Mouse (Mus musculus) layer of hippocampus, postnatal 14 days (tissue): ENCODE data around the gene Slc40a1. TPM values are rescaled to one million over a fixed set of nuclear protein-coding genes. Genes with fewer than 3 reads are reported as not detected.

Source experiments
- DNase-seq, 2 experiments: peaks; one replicate each; pipeline ENCODE4 v3.0.0; 2021 to 2022; ENCODE audit warnings: low spot score in 2 of 2, mixed read lengths in 1 of 2
- total RNA-seq, 2 experiments: library from RNA; stranded (reverse); gene quantifications; 2 replicates each; pipeline ENCODE4 v1.2.3; 2021

Gene Slc40a1
- total RNA-seq, 2 experiments from 2014 or later, result 14.9 to 15.9 TPM

DNA sequence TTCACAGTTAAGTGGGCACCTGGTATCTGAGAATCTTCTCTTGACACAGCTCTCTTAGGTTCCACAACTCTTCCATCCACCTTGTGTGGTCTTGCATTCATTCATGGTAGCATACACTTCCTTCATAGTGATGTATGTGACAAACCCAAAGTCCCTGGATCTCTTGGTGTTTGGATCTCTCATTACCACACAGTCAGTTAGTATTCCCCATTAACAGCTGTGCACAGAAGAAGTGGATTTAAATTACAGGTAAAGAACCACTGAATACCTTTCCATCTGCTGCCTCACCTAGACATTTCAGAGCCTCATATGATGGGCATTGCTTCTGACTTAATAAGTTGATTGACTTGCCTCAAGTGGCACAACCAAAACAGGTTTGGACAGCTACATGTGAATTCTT is 36.1 kb downstream of the Slc40a1 start, which contains the start of gene Gm5269:
Gene Gm5269, minus strand, starts transcription at position 101 of the 400 bp plus-strand sequence.
- DNase-seq, result no peak

DNA sequence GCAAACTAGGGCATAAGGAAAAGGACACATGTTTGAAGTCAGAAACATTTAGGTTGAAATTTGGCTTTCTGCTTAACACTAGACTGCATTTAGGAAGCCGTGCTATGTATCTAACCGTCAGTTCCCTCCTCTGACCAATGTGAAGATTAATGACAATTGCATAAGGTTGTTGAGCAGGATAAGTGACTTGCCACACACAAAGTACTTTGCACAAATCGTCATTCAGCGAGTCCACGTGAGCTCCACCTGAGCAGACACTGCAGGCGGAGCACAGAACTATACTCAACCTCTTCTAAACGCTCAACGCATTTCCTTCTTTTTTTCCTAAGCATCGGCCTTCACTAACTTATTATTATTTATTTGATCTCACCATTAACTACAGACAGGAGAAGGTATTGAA is 39.5 kb downstream of the Slc40a1 start:
- DNase-seq, result no peak

- no peak for DNase-seq
These were observed 42.9 kb downstream of the Slc40a1 start for GRCm38 (mm10) chr1:45883378-45883777.

- no peak for DNase-seq
These were observed 44.2 kb downstream of the Slc40a1 start for GRCm38 (mm10) chr1:45882076-45882475.

- no peak for DNase-seq
These were observed 45.0 kb downstream of the Slc40a1 start for GRCm38 (mm10) chr1:45881228-45881832.

DNA sequence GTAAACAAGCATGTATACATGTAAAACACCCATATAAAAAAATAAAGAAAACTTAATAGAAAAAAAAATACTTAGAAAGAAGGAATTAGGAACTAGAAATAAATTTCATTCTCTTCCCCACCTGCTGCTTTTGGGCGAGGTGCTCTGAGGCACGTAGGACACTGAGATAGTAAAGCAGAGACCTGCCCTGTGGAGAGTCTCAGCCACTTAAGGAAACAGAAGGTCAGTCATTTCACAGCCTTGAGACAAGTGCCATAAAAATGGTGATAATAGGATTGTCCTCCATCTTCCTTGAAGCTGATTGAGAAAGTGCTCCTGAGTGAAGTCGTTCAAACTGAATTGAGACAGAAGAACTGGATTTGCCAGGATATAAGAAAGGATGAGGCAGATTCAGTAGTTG is 48.9 kb downstream of the Slc40a1 start:
- no peak for DNase-seq

DNA sequence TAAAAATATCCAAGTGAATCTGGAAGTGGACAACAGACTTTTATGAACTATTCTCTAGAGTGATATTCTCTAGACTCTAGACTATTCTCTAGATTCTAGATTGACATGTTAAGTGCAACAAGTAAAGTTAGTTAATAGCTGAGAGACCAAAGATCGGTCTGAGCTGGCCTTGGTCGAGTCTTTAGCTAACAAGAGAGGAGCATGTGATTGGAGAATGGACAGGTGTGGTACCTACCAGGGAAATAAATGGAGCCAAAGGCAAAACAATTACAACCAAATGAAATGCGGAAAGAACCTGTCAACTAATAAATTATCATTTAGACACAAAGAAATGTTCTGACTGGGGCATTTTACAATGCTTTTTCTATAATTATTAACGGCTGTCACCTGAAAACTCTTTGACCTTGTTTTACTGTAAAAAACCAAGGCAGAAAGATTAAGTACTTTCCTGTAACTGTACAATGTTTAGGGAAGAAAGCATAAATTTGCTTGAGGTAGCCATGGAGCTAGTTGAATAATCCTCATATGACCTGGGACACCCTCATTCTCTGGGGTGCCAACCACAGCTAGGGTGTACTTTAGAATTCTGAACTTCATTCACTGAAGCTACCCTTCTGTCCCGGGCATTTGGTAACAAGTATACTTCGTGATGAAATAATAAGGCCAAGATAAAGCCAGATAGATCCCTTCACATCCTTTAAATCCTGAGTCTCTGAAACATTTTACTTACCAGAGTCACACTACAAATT is 49.7 kb downstream of the Slc40a1 start:
- DNase-seq, result no peak

DNA sequence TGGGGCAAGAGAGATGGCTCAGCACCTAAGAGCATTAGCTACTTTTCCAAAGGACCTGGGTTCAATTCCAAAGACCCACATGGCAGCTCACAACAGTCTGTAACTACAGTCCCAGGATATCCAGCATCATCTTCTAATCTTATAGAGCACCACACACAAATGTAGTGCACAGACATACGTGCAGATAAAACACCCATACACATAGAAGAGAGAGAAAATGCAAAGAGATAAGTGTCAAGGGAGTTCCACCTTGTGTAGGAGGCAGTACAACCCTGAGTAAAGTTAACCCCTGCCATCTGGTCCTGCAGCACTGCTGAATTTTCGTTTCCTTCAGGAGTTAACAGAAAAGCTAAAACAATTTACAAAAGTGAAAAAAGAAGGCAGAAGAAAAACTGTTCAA is 50.7 kb downstream of the Slc40a1 start:
- DNase-seq, result no peak

DNA sequence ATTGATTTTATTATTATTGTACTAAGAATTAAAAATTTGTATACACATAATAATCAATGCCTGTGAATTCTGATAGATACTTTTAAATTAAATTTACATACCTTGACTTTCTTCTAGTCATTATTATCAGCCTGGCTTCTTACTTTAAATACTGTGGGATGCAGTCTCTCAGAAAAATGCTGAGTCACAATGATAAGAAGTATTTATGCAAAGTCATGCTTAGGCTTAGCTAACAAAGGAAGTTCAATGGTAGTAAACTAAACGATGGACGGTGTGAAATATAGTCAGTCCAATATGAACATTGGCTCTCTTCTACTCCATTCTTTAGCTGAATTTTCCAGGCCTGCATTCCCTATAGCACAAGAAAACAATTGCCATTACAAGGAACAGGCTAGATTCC is 53.1 kb downstream of the Slc40a1 start:
- DNase-seq, result no peak

DNA sequence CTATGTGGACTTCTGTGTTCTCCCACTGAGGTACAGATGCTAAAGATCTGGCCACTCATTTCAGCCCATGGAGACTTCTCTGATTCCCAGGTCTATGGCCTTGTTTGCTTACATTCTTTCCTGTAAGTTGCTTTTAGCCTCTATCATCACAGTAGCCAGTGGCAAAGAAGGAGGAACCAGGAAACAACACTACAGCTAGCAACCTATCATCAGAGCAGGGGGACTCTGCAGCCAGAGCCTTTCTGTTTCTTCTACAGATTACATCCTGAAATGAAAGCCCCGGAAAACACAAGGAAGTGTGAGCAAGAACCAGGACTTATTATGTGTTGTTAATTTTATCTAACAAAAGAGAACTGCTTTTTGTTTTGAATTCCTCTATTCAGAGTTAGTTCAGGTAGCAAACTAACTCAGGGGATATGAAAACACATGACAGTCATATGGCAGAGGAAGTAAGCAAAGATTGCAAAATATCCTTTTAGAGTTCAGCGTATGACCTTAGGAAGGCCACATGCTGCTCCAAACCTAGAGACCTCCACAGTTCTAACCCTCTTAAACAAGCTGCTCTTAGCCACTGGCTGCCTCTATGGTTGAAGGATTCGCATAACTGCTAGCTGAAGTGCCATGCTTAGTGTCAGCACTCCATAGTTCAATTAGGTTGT is 57.7 kb downstream of the Slc40a1 start:
- no peak for DNase-seq

GRCm38 (mm10) chr1:45868050-45868449 is 58.3 kb downstream of the Slc40a1 start:
- no peak for DNase-seq

GRCm38 (mm10) chr1:45866288-45867018 is 59.9 kb downstream of the Slc40a1 start:
- DNase-seq, result no peak

GRCm38 (mm10) chr1:45865727-45866126 is 60.6 kb downstream of the Slc40a1 start:
- no peak for DNase-seq

DNA sequence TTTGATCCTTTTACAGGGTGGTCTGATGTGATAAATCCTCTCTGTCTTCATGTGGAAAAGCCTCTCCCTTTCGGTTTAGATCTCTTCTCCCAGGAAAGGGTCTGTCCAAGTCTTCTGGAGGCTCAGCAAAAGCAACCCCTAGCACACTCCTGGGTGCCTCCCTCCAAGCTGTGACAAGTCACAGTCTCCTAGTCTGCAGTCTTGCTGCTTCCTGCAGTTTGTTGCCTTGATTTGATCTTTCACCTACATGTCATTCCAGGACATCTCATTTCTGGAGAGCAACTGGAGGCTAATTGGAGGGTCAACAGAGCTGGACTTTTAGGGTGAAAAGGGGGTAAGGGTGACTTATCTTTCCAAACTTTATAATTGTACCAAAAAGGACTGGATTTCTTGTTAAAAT is 61.0 kb downstream of the Slc40a1 start:
- DNase-seq, result no peak

DNA sequence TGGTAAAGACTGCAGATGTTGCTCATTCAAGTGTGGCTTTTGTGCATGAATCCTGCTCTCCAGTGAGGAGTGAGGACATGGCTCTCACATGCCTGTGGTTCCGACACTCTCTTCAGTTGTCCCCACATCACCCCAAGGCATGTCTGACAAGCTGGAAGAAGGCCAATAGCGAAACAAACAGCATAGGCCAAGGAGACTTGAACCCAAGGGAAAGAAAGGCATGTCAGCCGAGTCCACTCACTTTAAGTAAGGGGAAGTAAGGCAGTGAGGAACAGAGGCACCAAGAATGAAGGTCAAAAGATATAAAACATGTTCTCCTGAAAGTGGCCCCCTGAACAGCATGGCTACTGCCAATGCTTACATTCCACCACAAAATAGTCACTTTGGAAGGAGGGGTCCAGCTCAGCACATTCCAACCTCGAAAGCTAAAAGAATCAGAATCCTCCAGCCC is 61.7 kb downstream of the Slc40a1 start:
- DNase-seq, result no peak

- DNase-seq, result no peak
These were observed 62.7 kb downstream of the Slc40a1 start for GRCm38 (mm10) chr1:45863641-45864040.

- DNase-seq, result no peak
These were observed 65.2 kb downstream of the Slc40a1 start for GRCm38 (mm10) chr1:45861162-45861561.

DNA sequence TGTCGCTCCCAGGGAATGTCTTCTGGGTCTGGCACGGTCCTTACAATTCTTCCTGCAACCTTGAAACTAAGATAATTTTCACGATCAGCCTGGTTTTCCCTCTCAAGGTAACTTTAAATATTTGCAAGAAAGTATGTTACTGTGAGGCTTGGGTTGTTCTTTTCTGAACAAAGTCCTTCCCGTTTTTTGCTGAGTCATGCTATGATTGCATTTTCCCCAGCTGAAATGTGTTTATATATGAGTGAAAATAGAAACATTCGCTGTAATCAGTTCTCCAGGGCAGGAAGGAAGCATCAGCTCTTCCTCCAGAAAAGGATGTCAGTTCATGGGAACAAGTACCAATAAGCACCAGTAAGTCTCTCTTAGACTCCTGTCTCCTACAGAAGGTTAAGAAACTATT is 66.0 kb downstream of the Slc40a1 start:
- no peak for DNase-seq
